Mouse (Mus musculus) C2C12 (cell line): ENCODE results near the gene Car11.

Experiments used
- CTCF ChIP-seq: IDR thresholded peaks from one replicate; pipeline ENCODE4 v1.5.1; 2011; ENCODE audit not compliant: control insufficient read depth, insufficient read depth, insufficient read length
- MYOD1 ChIP-seq: IDR thresholded peaks from one replicate; pipeline ENCODE4 v1.6.1; 2011; ENCODE audit warnings: low read depth; ENCODE audit not compliant: control insufficient read depth, insufficient read length
- USF1 ChIP-seq: IDR thresholded peaks from one replicate; pipeline ENCODE4 v1.6.1; 2011; ENCODE audit warnings: low read depth, mild to moderate bottlenecking, control low read depth, moderate library complexity

GRCm38 (mm10) chr7:45689800-45690199 lies 9.8 kb upstream of the Car11 start:
- TF ChIP-seq CTCF = no peak
- no peak for TF ChIP-seq USF1
- TF ChIP-seq MYOD1 = no peak
